Mouse (Mus musculus): ENCODE results near the gene Rassf8.

DNA sequence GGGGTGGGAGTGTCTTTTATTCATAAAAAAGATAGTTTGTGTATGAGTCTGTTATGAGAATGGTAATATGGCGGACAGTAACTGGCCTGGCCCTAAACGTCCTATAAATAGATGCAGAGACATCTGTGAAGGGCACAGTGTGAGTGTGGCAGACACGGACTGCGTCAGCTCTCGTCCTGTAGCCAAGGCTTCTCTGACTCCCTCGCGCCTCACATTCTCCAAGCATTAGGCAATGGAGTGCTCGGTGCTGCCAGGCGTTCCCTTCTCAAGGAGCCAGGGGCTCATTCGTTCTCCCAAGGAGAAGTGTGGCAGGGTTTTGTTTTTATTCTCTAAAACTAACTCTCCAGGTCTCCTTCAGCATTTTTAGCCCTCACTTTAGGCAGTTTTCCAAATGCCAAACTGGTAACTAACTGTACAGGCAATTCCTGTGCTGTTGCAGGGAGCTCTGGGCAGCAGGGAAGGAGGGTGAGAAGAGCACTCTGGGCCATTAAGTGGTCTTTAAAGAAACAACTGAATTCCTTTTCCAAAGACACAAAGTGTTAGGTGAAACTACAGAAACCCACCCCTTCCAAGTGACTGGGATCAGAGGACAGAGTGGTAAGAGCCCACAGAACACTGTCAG, 22.2 kb downstream of the Rassf8 start:
- no peak for TF ChIP-seq POLR2A (IDR thresholded peaks at IDR 0.05; ENCODE audit: control insufficient read depth, low read depth, low read length)
- TF ChIP-seq CTCF (IDR thresholded peaks at IDR 0.05; ENCODE audit: control insufficient read depth, insufficient read depth, insufficient replicate concordance, low read depth, low read length), result no peak

Data from testis, adult 2 months (tissue).